Mouse (Mus musculus): ENCODE measurements around the gene Kcnq1.

- TF ChIP-seq CTCF (IDR thresholded peaks at IDR 0.05; ENCODE audit: insufficient read depth, low read length) = no peak
- TF ChIP-seq POLR2A (IDR thresholded peaks at IDR 0.05; ENCODE audit: borderline replicate concordance, extremely low read depth, low read depth, low read length) = no peak
These were observed 234.6 kb downstream of the Kcnq1 start for GRCm38 (mm10) chr7:143340601-143341281.
